Mouse (Mus musculus) intestine, embryonic 16.5 days (tissue): ENCODE results near the gene Ddx51. TPM values are rescaled to one million over a fixed set of nuclear protein-coding genes. Genes with fewer than 3 reads are reported as not detected.

ENCODE experiments used
- ATAC-seq: fragments of 200-750 bp; cut with Nextera tagmentation; 2 replicates; pipeline ENCODE4 v1.8.0; 2017; ENCODE audit warnings: moderate TSS enrichment, moderate library complexity
- H3K27ac ChIP-seq: fragments of 300-500 bp; sonication (generic); 2 replicates; pipeline ENCODE4 v1.5.1; 2014; ENCODE audit warnings: mild to moderate bottlenecking, low read length
- H3K27me3 ChIP-seq: fragments of 300-500 bp; sonication (generic); replicated peaks from 2 replicates; pipeline ENCODE4 v1.6.1; 2014; ENCODE audit warnings: low read length, control low read depth, mixed read lengths; ENCODE audit not compliant: control insufficient read depth, insufficient read depth
- H3K36me3 ChIP-seq: fragments of 300-500 bp; sonication (generic); 2 replicates; pipeline ENCODE4 v1.6.1; 2014; ENCODE audit warnings: low read length, control low read depth; ENCODE audit not compliant: control insufficient read depth, insufficient read depth
- H3K4me1 ChIP-seq: fragments of 300-500 bp; sonication (generic); 2 replicates; pipeline ENCODE4 v1.6.1; 2014; ENCODE audit warnings: low read length, control low read depth, mixed read lengths; ENCODE audit not compliant: control insufficient read depth, insufficient read depth
- H3K4me2 ChIP-seq: fragments of 300-500 bp; sonication (generic); 2 replicates; pipeline ENCODE4 v1.6.1; 2014; ENCODE audit warnings: low read depth, low read length, control low read depth
- H3K4me3 ChIP-seq: fragments of 300-500 bp; sonication (generic); 2 replicates; pipeline ENCODE4 v1.5.1; 2014; ENCODE audit warnings: mild to moderate bottlenecking, low read length
- H3K9ac ChIP-seq: fragments of 300-500 bp; sonication (generic); 2 replicates; pipeline ENCODE4 v1.6.1; 2014; ENCODE audit warnings: low read depth, low read length
- H3K9me3 ChIP-seq: fragments of 300-500 bp; sonication (generic); 2 replicates; pipeline ENCODE4 v1.6.1; 2016; ENCODE audit warnings: low read length, control low read depth; ENCODE audit not compliant: control insufficient read depth
- WGBS: fragments of 180-500 bp; shearing (Covaris S2); extraction: QIAGEN DNeasy Blood & Tissue Kit; methylation state at CpG from one replicate; pipeline ENCODE4 v1.1.7; 2014; 5-methylcytosine and 5-hydroxymethylcytosine counted together
- polyA plus RNA-seq: library from polyadenylated mRNA; unstranded; fragments of >200 nt; fragmentation: Nextera tagmentation; extraction: Ambion mirVana; gene quantifications from 2 replicates; pipeline ENCODE4 v1.2.1, GENCODE M21; 2015

The Ddx51 gene
- polyA plus RNA-seq, 1 experiment from 2014 or later = 16.3 TPM

DNA sequence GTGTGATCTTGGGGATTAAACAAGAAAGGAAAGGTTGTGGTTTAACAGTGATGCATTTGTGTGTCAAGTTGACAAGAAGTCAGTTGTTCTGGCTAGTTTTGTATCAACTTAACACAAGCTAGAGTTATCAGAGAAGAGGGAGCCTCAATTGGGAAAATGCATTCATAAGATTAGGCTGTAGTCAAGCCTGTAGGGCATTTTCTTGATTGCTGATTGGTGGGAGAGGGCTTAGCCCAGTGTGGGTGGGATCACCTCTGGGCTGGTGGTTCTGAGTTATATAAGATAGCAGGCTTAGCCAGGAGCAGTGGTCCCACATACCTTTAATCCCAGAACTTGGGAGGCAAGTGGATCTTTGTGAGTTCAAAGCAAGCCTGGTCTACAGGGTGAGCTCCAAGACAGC lies 6.9 kb upstream of the Ddx51 start:
- no peaks in the 10 kb centered on the region for H3K27me3 ChIP-seq
- no peak overlapping the region for H3K9ac ChIP-seq
- no peak for ATAC-seq
- H3K36me3 ChIP-seq = peaks cover 20% of the 10 kb centered on the region
- no peaks in the 10 kb centered on the region for H3K4me1 ChIP-seq
- H3K27ac ChIP-seq = no peak overlapping the region
- no peak overlapping the region for H3K4me2 ChIP-seq
- H3K4me3 ChIP-seq = no peak overlapping the region
- H3K9me3 ChIP-seq = no peaks in the 10 kb centered on the region

GRCm38 (mm10) chr5:110653686-110654085 lies 435 bp downstream of the Ddx51 start:
- peak overlapping the region; percentile 97 for H3K4me3 ChIP-seq
- H3K36me3 ChIP-seq = peaks cover 23% of the 10 kb centered on the region; the same call in 1 of the 2 replicates
- no peaks in the 10 kb centered on the region for H3K9me3 ChIP-seq
- peak overlapping the region; percentile 92 for H3K9ac ChIP-seq
- H3K4me1 ChIP-seq = peaks cover 5% of the 10 kb centered on the region
- peak; percentile 63 for ATAC-seq
- no peaks in the 10 kb centered on the region for H3K27me3 ChIP-seq
- peak overlapping the region; percentile 90 for H3K4me2 ChIP-seq
- under 1% methylated on average over 37 of the region's 37 CpGs for WGBS
- peak overlapping the region; percentile 33; the same call in 1 of the 2 replicates for H3K27ac ChIP-seq

DNA sequence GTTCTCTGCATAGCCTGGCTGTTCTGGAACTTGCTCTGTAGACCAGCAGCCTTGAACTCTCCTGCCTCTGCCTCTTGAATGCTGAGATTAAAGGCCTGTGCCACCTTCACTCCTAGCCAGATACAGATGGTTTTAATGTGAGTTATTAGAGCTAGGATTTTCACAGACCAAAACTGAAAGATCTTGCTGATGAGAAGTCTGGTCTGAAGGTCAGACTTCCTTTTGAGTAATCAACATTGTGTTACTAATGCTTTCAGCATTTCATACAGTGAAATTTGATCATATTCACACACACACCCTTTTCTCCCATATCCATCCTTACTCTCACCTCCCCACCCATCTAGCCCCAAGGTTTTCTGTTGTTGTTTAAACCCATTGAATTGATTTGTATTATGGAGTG lies 6.4 kb downstream of the Ddx51 start:
- H3K36me3 ChIP-seq = peaks cover 26% of the 10 kb centered on the region
- H3K9me3 ChIP-seq = no peaks in the 10 kb centered on the region

DNA sequence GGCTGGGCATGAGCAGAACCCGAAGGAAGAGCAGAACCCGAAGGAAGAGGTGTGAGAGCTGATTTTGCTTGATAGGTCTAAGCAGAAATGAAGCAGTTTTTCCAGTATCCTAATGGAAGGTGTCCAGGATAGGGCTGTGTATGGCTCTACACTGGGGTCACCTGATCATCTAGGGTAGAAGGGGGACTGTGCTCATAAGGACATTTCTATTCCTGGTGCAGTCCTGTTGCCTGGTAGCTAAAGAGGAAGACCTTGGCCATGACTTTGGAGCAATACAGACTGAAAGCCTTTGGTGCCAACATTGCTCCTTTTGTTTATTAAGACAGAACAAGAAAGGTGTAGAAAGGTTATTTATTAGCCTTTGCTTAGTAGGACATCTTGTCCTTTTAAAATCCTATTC lies 10.8 kb downstream of the Ddx51 start:
- WGBS = 96% methylated on average over 2 of the region's 2 CpGs
- Histone ChIP-seq H3K9ac (no peak overlapping the region), H3K27ac (no peak overlapping the region), H3K4me3 (no peak overlapping the region), H3K9me3 (no peaks in the 10 kb centered on the region), H3K27me3 (no peaks in the 10 kb centered on the region), H3K4me1 (no peaks in the 10 kb centered on the region), H3K36me3 (peaks cover 19% of the 10 kb centered on the region), H3K4me2 (no peak overlapping the region)
- no peak for ATAC-seq

More for the DNA sequence above, 6.4 kb downstream of the Ddx51 start:
- H3K4me1 ChIP-seq = no peaks in the 10 kb centered on the region; the same call in 1 of the 2 replicates
- no peak overlapping the region for H3K9ac ChIP-seq
- no peak for ATAC-seq
- no peak overlapping the region for H3K4me2 ChIP-seq
- no peak overlapping the region for H3K4me3 ChIP-seq
- no peak overlapping the region for H3K27ac ChIP-seq
- H3K27me3 ChIP-seq = no peaks in the 10 kb centered on the region

GRCm38 (mm10) chr5:110664750-110665269 lies 11.6 kb downstream of the Ddx51 start:
- ATAC-seq = no peak

GRCm38 (mm10) chr5:110665486-110666121 lies 12.4 kb downstream of the Ddx51 start:
- H3K4me3 ChIP-seq = no peak overlapping the region
- peaks cover 14% of the 10 kb centered on the region for H3K36me3 ChIP-seq
- H3K27ac ChIP-seq = no peak overlapping the region
- no peak overlapping the region for H3K4me2 ChIP-seq
- H3K27me3 ChIP-seq = no peaks in the 10 kb centered on the region
- no peaks in the 10 kb centered on the region for H3K9me3 ChIP-seq
- 69% methylated on average over 6 of the region's 6 CpGs for WGBS
- no peak overlapping the region for H3K9ac ChIP-seq
- H3K4me1 ChIP-seq = no peaks in the 10 kb centered on the region
- ATAC-seq = no peak

More at GRCm38 (mm10) chr5:110664750-110665269, 11.6 kb downstream of the Ddx51 start:
- WGBS = 84% methylated on average over 2 of the region's 2 CpGs
- Histone ChIP-seq H3K4me3 (no peak overlapping the region), H3K27ac (no peak overlapping the region), H3K27me3 (no peaks in the 10 kb centered on the region), H3K9ac (no peak overlapping the region), H3K9me3 (no peaks in the 10 kb centered on the region), H3K4me2 (no peak overlapping the region), H3K36me3 (peaks cover 19% of the 10 kb centered on the region), H3K4me1 (no peaks in the 10 kb centered on the region)

GRCm38 (mm10) chr5:110682041-110682440 lies 28.8 kb downstream of the Ddx51 start:
- Histone ChIP-seq H3K9me3 (no peaks in the 10 kb centered on the region), H3K4me1 (no peaks in the 10 kb centered on the region), H3K9ac (no peak overlapping the region), H3K4me2 (no peak overlapping the region), H3K27ac (no peak overlapping the region), H3K36me3 (peaks cover 12% of the 10 kb centered on the region), H3K27me3 (no peaks in the 10 kb centered on the region), H3K4me3 (no peak overlapping the region)
- no peak for ATAC-seq
- WGBS = 89% methylated on average over 8 of the region's 8 CpGs

DNA sequence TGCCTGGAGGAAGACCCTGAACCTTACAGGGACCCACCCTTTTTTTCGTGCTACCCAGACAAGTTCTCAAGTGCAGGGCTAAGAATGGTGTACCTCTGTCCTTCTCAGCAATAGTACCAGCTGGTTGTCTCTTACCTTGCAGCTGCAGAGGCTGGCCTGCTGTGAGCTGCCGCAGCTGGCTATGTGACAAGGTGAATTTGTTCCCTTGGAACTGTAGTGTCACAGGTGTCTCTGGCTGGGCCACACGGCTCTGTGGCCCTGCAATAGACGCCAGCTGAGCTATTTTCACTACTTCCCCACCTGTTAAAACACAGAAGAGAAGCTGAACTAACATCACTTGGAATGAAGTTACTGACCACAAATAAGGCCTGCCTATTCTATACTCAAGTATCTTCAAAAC lies 45.4 kb downstream of the Ddx51 start:
- H3K36me3 ChIP-seq = peaks cover 28% of the 10 kb centered on the region
- no peaks in the 10 kb centered on the region for H3K4me1 ChIP-seq
- H3K4me3 ChIP-seq = no peak overlapping the region
- H3K27ac ChIP-seq = no peak overlapping the region
- no peak overlapping the region for H3K9ac ChIP-seq
- 89% methylated on average over 4 of the region's 4 CpGs for WGBS
- no peak overlapping the region for H3K4me2 ChIP-seq
- no peaks in the 10 kb centered on the region for H3K27me3 ChIP-seq
- no peak for ATAC-seq
- H3K9me3 ChIP-seq = no peaks in the 10 kb centered on the region

GRCm38 (mm10) chr5:110704004-110704403 lies 50.8 kb downstream of the Ddx51 start:
- Histone ChIP-seq H3K27ac (no peak overlapping the region), H3K36me3 (peaks cover 27% of the 10 kb centered on the region; the same call in 1 of the 2 replicates), H3K4me2 (no peak overlapping the region), H3K27me3 (no peaks in the 10 kb centered on the region), H3K4me1 (no peaks in the 10 kb centered on the region), H3K9ac (no peak overlapping the region), H3K9me3 (no peaks in the 10 kb centered on the region), H3K4me3 (no peak overlapping the region)
- ATAC-seq = no peak
- WGBS = 65% methylated on average over 1 of the region's 1 CpGs

DNA sequence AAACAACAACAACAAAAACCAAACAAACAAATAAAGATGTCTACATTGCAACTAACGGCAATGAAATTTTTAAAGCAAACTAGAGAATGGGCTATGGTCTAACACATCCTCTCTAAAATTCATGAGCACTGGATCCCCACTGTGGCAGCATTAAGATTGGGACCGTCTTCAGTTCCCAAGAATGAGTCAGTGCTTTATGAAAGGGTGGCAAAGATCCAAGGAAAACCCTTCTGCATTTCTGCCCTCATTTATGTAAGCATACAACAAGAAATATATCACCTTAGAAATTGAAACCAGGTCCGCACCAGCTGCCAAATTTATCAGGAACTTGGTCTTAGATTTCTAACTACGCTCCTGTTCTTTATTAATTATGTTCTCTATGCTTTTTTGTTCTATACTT lies 56.0 kb downstream of the Ddx51 start:
- ATAC-seq = no peak
- WGBS = 88% methylated on average over 4 of the region's 4 CpGs
- Histone ChIP-seq H3K4me3 (no peak overlapping the region), H3K4me1 (no peaks in the 10 kb centered on the region), H3K4me2 (no peak overlapping the region), H3K27me3 (no peaks in the 10 kb centered on the region), H3K36me3 (peaks cover 15% of the 10 kb centered on the region; the same call in 1 of the 2 replicates), H3K9ac (no peak overlapping the region), H3K27ac (no peak overlapping the region), H3K9me3 (no peaks in the 10 kb centered on the region)
